Mouse (Mus musculus) forebrain, embryonic 11.5 days (tissue): ENCODE results near the gene Elobl. TPM values are rescaled to one million over a fixed set of nuclear protein-coding genes. Genes with fewer than 3 reads are reported as not detected.
"Not testable (repeated sequence)": the region's sequence is repeated elsewhere in the genome, so short reads cannot be mapped to it uniquely, and the experiment has no call there.

Experiments used
- ATAC-seq: fragments of 200-750 bp; cut with Nextera tagmentation; replicated peaks from 2 replicates; pipeline ENCODE4 v1.8.0; 2017; ENCODE audit warnings: moderate TSS enrichment; ENCODE audit not compliant: low FRiP score
- DNase-seq: peaks from one replicate; pipeline ENCODE4 v3.0.0-alpha.2; 2017; ENCODE audit warnings: low spot score
- H3K27ac ChIP-seq: fragments of 300-500 bp; sonication (generic); 2 replicates; pipeline ENCODE4 v1.5.1; 2014; ENCODE audit warnings: low read depth, low read length
- H3K27me3 ChIP-seq: fragments of 300-500 bp; sonication (generic); 2 replicates; pipeline ENCODE4 v1.6.1; 2014; ENCODE audit warnings: mild to moderate bottlenecking, low read length, mixed read lengths; ENCODE audit not compliant: control insufficient read depth, insufficient read depth
- H3K36me3 ChIP-seq: fragments of 300-500 bp; sonication (generic); 2 replicates; pipeline ENCODE4 v1.6.1; 2014; ENCODE audit warnings: mild to moderate bottlenecking, low read length, moderate library complexity, mixed read lengths; ENCODE audit not compliant: control insufficient read depth, insufficient read depth
- H3K4me1 ChIP-seq: fragments of 300-500 bp; sonication (generic); replicated peaks from 2 replicates; pipeline ENCODE4 v1.6.1; 2014; ENCODE audit warnings: low read length, mixed read lengths; ENCODE audit not compliant: control insufficient read depth, insufficient read depth
- H3K4me2 ChIP-seq: fragments of 300-500 bp; sonication (generic); 2 replicates; pipeline ENCODE4 v1.6.1; 2014; ENCODE audit warnings: low read depth, mild to moderate bottlenecking, low read length, moderate library complexity, mixed read lengths; ENCODE audit not compliant: severe bottlenecking
- H3K4me3 ChIP-seq: fragments of 300-500 bp; sonication (generic); 2 replicates; pipeline ENCODE4 v1.5.1; 2014; ENCODE audit warnings: low read depth, low read length
- H3K9ac ChIP-seq: fragments of 300-500 bp; sonication (generic); 2 replicates; pipeline ENCODE4 v1.6.1; 2014; ENCODE audit warnings: low read length
- H3K9me3 ChIP-seq: fragments of 300-500 bp; sonication (generic); 2 replicates; pipeline ENCODE4 v1.6.1; 2016; ENCODE audit warnings: low read length, mixed read lengths; ENCODE audit not compliant: control insufficient read depth
- WGBS: fragments of 180-500 bp; shearing (Covaris S2); extraction: QIAGEN DNeasy Blood & Tissue Kit; methylation state at CpG from one replicate; pipeline ENCODE4 v1.1.7; 2014; 5-methylcytosine and 5-hydroxymethylcytosine counted together
- polyA plus RNA-seq: library from polyadenylated mRNA; unstranded; fragments of >200 nt; fragmentation: Nextera tagmentation; extraction: Ambion mirVana; gene quantifications from 2 replicates; pipeline ENCODE4 v1.2.1, GENCODE M21; 2014

Elobl gene
- polyA plus RNA-seq, 1 experiment from 2014 or later: not detected

GRCm38 (mm10) chr11:89002621-89003020 lies 35.9 kb upstream of the Elobl start:
- ATAC-seq (no peak), DNase-seq (no peak)
- Histone ChIP-seq H3K9ac (no peak overlapping the region), H3K4me3 (no peak overlapping the region), H3K36me3 (no peaks in the 10 kb centered on the region), H3K9me3 (no peaks in the 10 kb centered on the region), H3K27me3 (peaks cover 22% of the 10 kb centered on the region), H3K4me1 (no peaks in the 10 kb centered on the region; the same call in 1 of the 2 replicates), H3K27ac (no peak overlapping the region), H3K4me2 (no peak overlapping the region)
- 89% methylated on average over 5 of the region's 5 CpGs for WGBS

- no peak for ATAC-seq
- no peaks in the 10 kb centered on the region for H3K9me3 ChIP-seq
- WGBS: 94% methylated on average over 5 of the region's 5 CpGs
- no peak overlapping the region for H3K4me3 ChIP-seq
- peaks cover 22% of the 10 kb centered on the region for H3K27me3 ChIP-seq
- H3K9ac ChIP-seq: no peak overlapping the region
- no peaks in the 10 kb centered on the region; the same call in 1 of the 2 replicates for H3K4me1 ChIP-seq
- H3K4me2 ChIP-seq: no peak overlapping the region
- H3K36me3 ChIP-seq: no peaks in the 10 kb centered on the region
- no peak for DNase-seq
- no peak overlapping the region for H3K27ac ChIP-seq
Measured at GRCm38 (mm10) chr11:89002068-89002467, 35.3 kb upstream of the Elobl start.

- ATAC-seq (no peak), DNase-seq (no peak)
- Histone ChIP-seq H3K9ac (no peak overlapping the region), H3K27ac (no peak overlapping the region), H3K4me3 (no peak overlapping the region), H3K4me2 (no peak overlapping the region), H3K36me3 (no peaks in the 10 kb centered on the region), H3K9me3 (no peaks in the 10 kb centered on the region), H3K4me1 (no peaks in the 10 kb centered on the region; the same call in 1 of the 2 replicates), H3K27me3 (peaks cover 22% of the 10 kb centered on the region)
- WGBS: 96% methylated on average over 7 of the region's 7 CpGs
Measured at GRCm38 (mm10) chr11:89001569-89001968, 34.8 kb upstream of the Elobl start.

- H3K27ac ChIP-seq: no peak overlapping the region
- no peak overlapping the region for H3K9ac ChIP-seq
- no peaks in the 10 kb centered on the region for H3K36me3 ChIP-seq
- no peaks in the 10 kb centered on the region for H3K9me3 ChIP-seq
- no peak for DNase-seq
- ATAC-seq: no peak
- peaks cover 22% of the 10 kb centered on the region for H3K27me3 ChIP-seq
- peak overlapping the region; percentile 15; the same call in 1 of the 2 replicates for H3K4me2 ChIP-seq
- no peak overlapping the region for H3K4me3 ChIP-seq
- H3K4me1 ChIP-seq: no peaks in the 10 kb centered on the region; the same call in 1 of the 2 replicates
Measured at GRCm38 (mm10) chr11:89000527-89000819, 33.7 kb upstream of the Elobl start.

- no peak overlapping the region for H3K27ac ChIP-seq
- 27% methylated on average over 32 of the region's 33 CpGs for WGBS
Measured at GRCm38 (mm10) chr11:88999723-89000526, 33.2 kb upstream of the Elobl start.

GRCm38 (mm10) chr11:88998974-88999722 lies 32.4 kb upstream of the Elobl start, which contains the start of gene Trim25:
Gene Trim25 (plus strand): TSS chr11:88999376.
- no peaks in the 10 kb centered on the region; the same call in 1 of the 2 replicates for H3K4me1 ChIP-seq
- peak within 1 kb of the TSS; percentile 37 for H3K4me3 ChIP-seq
- peaks cover 22% of the 10 kb centered on the region for H3K27me3 ChIP-seq
- DNase-seq: peak; percentile 75
- no peaks in the 10 kb centered on the region for H3K9me3 ChIP-seq
- H3K4me2 ChIP-seq: peak within 1 kb of the TSS; percentile 51
- H3K9ac ChIP-seq: peak within 1 kb of the TSS; percentile 45
- peak; percentile 53 for ATAC-seq
- H3K36me3 ChIP-seq: no peaks in the 10 kb centered on the region
- no peak within 1 kb of the TSS for H3K27ac ChIP-seq
- 4% methylated on average over 48 of the region's 48 CpGs for WGBS

More at GRCm38 (mm10) chr11:88999723-89000526, 33.2 kb upstream of the Elobl start:
- H3K4me2 ChIP-seq: peak overlapping the region; percentile 51
- no peaks in the 10 kb centered on the region; the same call in 1 of the 2 replicates for H3K4me1 ChIP-seq
- peaks cover 22% of the 10 kb centered on the region for H3K27me3 ChIP-seq
- H3K9me3 ChIP-seq: no peaks in the 10 kb centered on the region
- no peaks in the 10 kb centered on the region for H3K36me3 ChIP-seq
- peak overlapping the region; percentile 37 for H3K4me3 ChIP-seq
- peak overlapping the region; percentile 45 for H3K9ac ChIP-seq
- DNase-seq (no peak), ATAC-seq (no peak)

- H3K4me1 ChIP-seq: no peaks in the 10 kb centered on the region; the same call in 1 of the 2 replicates
- WGBS: 16% methylated on average over 3 of the region's 3 CpGs
- no peak for DNase-seq
- H3K4me2 ChIP-seq: no peak overlapping the region
- no peaks in the 10 kb centered on the region for H3K36me3 ChIP-seq
- no peak overlapping the region for H3K27ac ChIP-seq
- H3K4me3 ChIP-seq: no peak overlapping the region
- no peaks in the 10 kb centered on the region for H3K9me3 ChIP-seq
- no peak overlapping the region for H3K9ac ChIP-seq
- ATAC-seq: no peak
- H3K27me3 ChIP-seq: peaks cover 22% of the 10 kb centered on the region
Measured at GRCm38 (mm10) chr11:88998406-88998805, 31.7 kb upstream of the Elobl start.

GRCm38 (mm10) chr11:88997343-88997742 lies 30.6 kb upstream of the Elobl start:
- peaks cover 22% of the 10 kb centered on the region for H3K27me3 ChIP-seq
- not testable (repeated sequence) for H3K4me3 ChIP-seq, H3K9me3 ChIP-seq, H3K36me3 ChIP-seq, ATAC-seq, DNase-seq, H3K4me2 ChIP-seq, H3K4me1 ChIP-seq, H3K9ac ChIP-seq, H3K27ac ChIP-seq
- 88% methylated on average over 5 of the region's 5 CpGs for WGBS
